Mouse (Mus musculus): ENCODE measurements around the gene Commd7. TPM values are rescaled to one million over a fixed set of nuclear protein-coding genes. Genes with fewer than 3 reads are reported as not detected.
A peak's percentile ranks its signal among the peaks of the same experiment; 100 is the strongest.
"Not testable (repeated sequence)": the region's sequence is repeated elsewhere in the genome, so short reads cannot be mapped to it uniquely, and the experiment has no call there.

Commd7 gene
- total RNA-seq (2021): 1 to 10 TPM; 9.5 TPM
- long read RNA-seq, experiment 1, transcript Commd7-201 (9 exons, 3,210 nt): major isoform, 12 of 16 reads
- long read RNA-seq, experiment 1, partial matches to known transcripts: 1 of 16 reads
- long read RNA-seq, experiment 1, other reads (novel, unspliced or antisense): 3 of 16 reads
- long read RNA-seq, experiment 2, transcript Commd7-201 (9 exons, 3,210 nt): major isoform, 16 of 19 reads
- long read RNA-seq, experiment 2, partial matches to known transcripts: 1 of 19 reads
- long read RNA-seq, experiment 2, other reads (novel, unspliced or antisense): 1 of 19 reads

- peak; percentile 83 for DNase-seq
Measured at GRCm38 (mm10) chr2:153631976-153632870, at the start of gene Commd7. TSS of gene Commd7 (minus strand) at chr2:153632781.

- DNase-seq: no peak
Measured at GRCm38 (mm10) chr2:153679959-153680358, 47.4 kb upstream of the Commd7 start.

- DNase-seq: no peak
Measured at GRCm38 (mm10) chr2:153677550-153677949, 45.0 kb upstream of the Commd7 start.

- DNase-seq: no peak
Measured at GRCm38 (mm10) chr2:153676944-153677343, 44.4 kb upstream of the Commd7 start.

- not testable (repeated sequence) for DNase-seq
Measured at GRCm38 (mm10) chr2:153675364-153675763, 42.8 kb upstream of the Commd7 start.

GRCm38 (mm10) chr2:153672619-153673018 is 40.0 kb upstream of the Commd7 start:
- no peak for DNase-seq

- no peak for DNase-seq
Measured at GRCm38 (mm10) chr2:153670111-153670510, 37.5 kb upstream of the Commd7 start.

- DNase-seq: no peak
Measured at GRCm38 (mm10) chr2:153668754-153669376, 36.3 kb upstream of the Commd7 start.

GRCm38 (mm10) chr2:153665401-153665800 is 32.8 kb upstream of the Commd7 start:
- DNase-seq: no peak

GRCm38 (mm10) chr2:153660616-153661015 is 28.0 kb upstream of the Commd7 start:
- DNase-seq: no peak

- not testable (repeated sequence) for DNase-seq
Measured at GRCm38 (mm10) chr2:153657659-153658058, 25.1 kb upstream of the Commd7 start.

- DNase-seq: no peak
Measured at GRCm38 (mm10) chr2:153651681-153652080, 19.1 kb upstream of the Commd7 start.

GRCm38 (mm10) chr2:153650014-153650687 is 17.6 kb upstream of the Commd7 start:
- no peak for DNase-seq

- peak; percentile 66 for DNase-seq
Measured at GRCm38 (mm10) chr2:153649298-153650013, 16.9 kb upstream of the Commd7 start, which contains the start of gene Dnmt3b. TSS of gene Dnmt3b (plus strand) at chr2:153649450.

- no peak for DNase-seq
Measured at GRCm38 (mm10) chr2:153648773-153649297, 16.3 kb upstream of the Commd7 start.

GRCm38 (mm10) chr2:153642999-153643398 is 10.4 kb upstream of the Commd7 start:
- no peak for DNase-seq

GRCm38 (mm10) chr2:153642496-153642895 is 9.9 kb upstream of the Commd7 start:
- no peak for DNase-seq

- DNase-seq: no peak
Measured at GRCm38 (mm10) chr2:153638977-153639680, 6.5 kb upstream of the Commd7 start.

- DNase-seq: no peak
Measured at GRCm38 (mm10) chr2:153633259-153633658, 678 bp upstream of the Commd7 start.

GRCm38 (mm10) chr2:153632871-153633226 is 268 bp upstream of the Commd7 start:
- DNase-seq: no peak

GRCm38 (mm10) chr2:153630950-153631349 is 1.6 kb downstream of the Commd7 start:
- DNase-seq: no peak

Measured in gastrocnemius, postnatal 25 days (tissue).